Mouse (Mus musculus): ENCODE data around the gene Rpl19. TPM values are rescaled to one million over a fixed set of nuclear protein-coding genes. Genes with fewer than 3 reads are reported as not detected.

The Rpl19 gene
- 604 and 622 TPM in 2 replicates for total RNA-seq (2014; rRNA removed; ENCODE audit: low replicate concordance)
- polyA plus RNA-seq (2015; fragmentation: Nextera tagmentation; extraction: Ambion mirVana) = 588 TPM in 2 replicates

DNA sequence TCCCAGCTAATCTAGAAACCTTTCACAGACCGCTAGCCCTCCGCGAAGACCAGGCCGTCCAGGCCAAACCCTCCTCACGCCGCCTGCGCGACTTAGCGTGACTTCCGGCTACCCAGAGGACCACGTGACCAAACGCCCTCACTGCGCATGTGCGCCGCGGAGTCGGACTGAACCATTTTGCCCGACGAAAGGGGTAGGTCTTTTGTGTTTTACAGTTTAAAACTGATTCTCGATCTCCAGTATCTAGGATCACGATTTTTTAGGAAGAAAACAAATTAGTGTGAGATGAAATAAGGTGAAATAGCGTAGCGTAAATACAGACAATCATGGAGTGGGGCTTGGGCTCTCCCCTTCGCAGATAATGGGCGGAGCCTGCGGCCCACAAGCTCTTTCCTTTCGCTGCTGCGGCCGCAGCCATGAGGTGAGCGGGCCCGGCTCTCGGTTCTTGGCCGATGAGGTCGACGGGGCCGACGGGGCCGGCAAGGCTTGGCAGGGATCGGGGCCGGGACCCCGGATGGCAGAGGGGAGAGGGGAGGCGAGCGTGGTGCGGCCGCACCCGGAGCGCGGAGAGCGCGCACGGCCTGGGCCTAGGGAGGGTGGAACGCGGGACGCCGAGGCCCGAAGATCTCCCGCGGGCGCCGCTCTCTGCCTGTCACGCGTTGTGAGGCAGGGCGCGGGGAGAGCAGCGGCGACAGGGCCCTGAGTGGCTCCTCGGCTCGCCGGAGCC is at the start of gene Rpl19:
Gene Rpl19 (plus strand): TSS at position 141 of the 727 bp plus-strand sequence.
- peaks cover 32% of the 10 kb centered on the region for H3K36me3 ChIP-seq (replicated peaks; ENCODE audit: control insufficient read depth, insufficient read depth, low read length)
- no peaks in the 10 kb centered on the region for H3K9me3 ChIP-seq (replicated peaks; ENCODE audit: control insufficient read depth, low read length)
- peak within 1 kb of the TSS; percentile 85 for H3K4me3 ChIP-seq (ENCODE audit: low read depth, low read length)
- H3K27ac ChIP-seq (ENCODE audit: low read depth) = peak within 1 kb of the TSS; percentile 90
- peak; percentile 80 for DNase-seq (ENCODE audit: low spot score)
- WGBS = under 1% methylated on average over 65 of the region's 69 CpGs
- ATAC-seq (ENCODE audit: insufficient read depth, low read depth) = peak; percentile 81
- TF ChIP-seq CTCF (IDR thresholded peaks at IDR 0.05; ENCODE audit: low read depth) = no peak
- TF ChIP-seq EP300 (IDR thresholded peaks at IDR 0.05; ENCODE audit: low read depth) = peak; percentile 88
- peak within 1 kb of the TSS; percentile 77 for H3K4me2 ChIP-seq (ENCODE audit: low read depth, low read length)
- H3K4me1 ChIP-seq (ENCODE audit: control insufficient read depth, insufficient read depth) = peaks cover 10% of the 10 kb centered on the region
- peak within 1 kb of the TSS; percentile 98 for H3K9ac ChIP-seq (replicated peaks; ENCODE audit: low read depth, low read length)
- no peaks in the 10 kb centered on the region for H3K27me3 ChIP-seq (ENCODE audit: control insufficient read depth, insufficient read depth, low read length)

DNA sequence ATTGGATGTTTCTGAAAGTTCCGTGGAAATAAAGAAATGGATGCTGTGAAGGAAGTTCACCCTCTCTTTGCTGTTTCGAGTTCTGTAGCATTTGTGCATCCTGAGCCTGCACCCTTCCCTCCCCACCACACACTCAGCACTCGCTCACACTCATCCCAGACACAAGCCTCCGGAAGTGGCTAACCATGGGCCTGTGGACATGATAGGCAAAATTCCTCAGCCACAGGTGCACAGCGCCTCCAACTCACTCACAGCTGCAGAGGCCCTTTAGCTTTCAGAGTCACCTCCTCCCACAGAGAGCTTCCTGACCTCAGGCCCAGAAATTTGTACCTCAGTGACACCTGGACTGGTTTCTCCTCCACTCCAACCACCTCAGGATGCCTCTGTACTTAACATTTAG is 48.7 kb upstream of the Rpl19 start:
- Histone ChIP-seq H3K9me3 (replicated peaks; ENCODE audit: control insufficient read depth, low read length) (no peaks in the 10 kb centered on the region), H3K36me3 (replicated peaks; ENCODE audit: control insufficient read depth, insufficient read depth, low read length) (no peaks in the 10 kb centered on the region), H3K4me1 (ENCODE audit: control insufficient read depth, insufficient read depth) (no peaks in the 10 kb centered on the region), H3K9ac (replicated peaks; ENCODE audit: low read depth, low read length) (no peak overlapping the region), H3K4me2 (ENCODE audit: low read depth, low read length) (no peak overlapping the region), H3K4me3 (ENCODE audit: low read depth, low read length) (no peak overlapping the region), H3K27ac (ENCODE audit: low read depth) (no peak overlapping the region), H3K27me3 (ENCODE audit: control insufficient read depth, insufficient read depth, low read length) (no peaks in the 10 kb centered on the region)
- no peak for ATAC-seq (ENCODE audit: insufficient read depth, low read depth)
- 71% methylated on average over 5 of the region's 5 CpGs for WGBS
- DNase-seq (ENCODE audit: low spot score) = no peak
- TF ChIP-seq EP300 (IDR thresholded peaks at IDR 0.05; ENCODE audit: low read depth) (no peak), CTCF (IDR thresholded peaks at IDR 0.05; ENCODE audit: low read depth) (no peak)

DNA sequence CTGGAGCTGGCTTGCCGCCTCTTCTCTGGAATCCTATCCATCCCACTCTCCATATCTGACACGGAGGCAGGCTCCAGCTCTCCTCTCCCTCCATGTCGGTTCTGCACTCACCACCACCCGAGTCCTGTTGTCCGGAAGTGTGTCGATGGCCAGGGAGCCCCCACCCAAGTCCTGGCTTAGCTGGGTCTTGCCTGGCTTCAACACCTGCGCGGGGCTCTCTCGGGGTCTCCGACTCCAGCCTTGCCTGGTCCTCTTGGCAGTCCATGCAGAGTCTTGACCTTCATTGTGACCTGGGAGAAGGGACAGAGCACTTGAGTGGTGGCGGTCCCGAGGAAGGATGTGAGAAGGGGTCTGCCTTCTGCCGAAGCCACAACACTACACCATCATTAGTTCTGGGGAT is 48.1 kb upstream of the Rpl19 start:
- Histone ChIP-seq H3K27ac (ENCODE audit: low read depth) (no peak overlapping the region), H3K4me2 (ENCODE audit: low read depth, low read length) (no peak overlapping the region), H3K9me3 (replicated peaks; ENCODE audit: control insufficient read depth, low read length) (no peaks in the 10 kb centered on the region), H3K27me3 (ENCODE audit: control insufficient read depth, insufficient read depth, low read length) (no peaks in the 10 kb centered on the region), H3K9ac (replicated peaks; ENCODE audit: low read depth, low read length) (no peak overlapping the region), H3K4me1 (ENCODE audit: control insufficient read depth, insufficient read depth) (no peaks in the 10 kb centered on the region), H3K36me3 (replicated peaks; ENCODE audit: control insufficient read depth, insufficient read depth, low read length) (no peaks in the 10 kb centered on the region), H3K4me3 (ENCODE audit: low read depth, low read length) (no peak overlapping the region)
- ATAC-seq (ENCODE audit: insufficient read depth, low read depth) = no peak
- no peak for TF ChIP-seq EP300 (IDR thresholded peaks at IDR 0.05; ENCODE audit: low read depth)
- no peak for TF ChIP-seq CTCF (IDR thresholded peaks at IDR 0.05; ENCODE audit: low read depth)
- DNase-seq (ENCODE audit: low spot score) = no peak
- WGBS = 68% methylated on average over 13 of the region's 13 CpGs

DNA sequence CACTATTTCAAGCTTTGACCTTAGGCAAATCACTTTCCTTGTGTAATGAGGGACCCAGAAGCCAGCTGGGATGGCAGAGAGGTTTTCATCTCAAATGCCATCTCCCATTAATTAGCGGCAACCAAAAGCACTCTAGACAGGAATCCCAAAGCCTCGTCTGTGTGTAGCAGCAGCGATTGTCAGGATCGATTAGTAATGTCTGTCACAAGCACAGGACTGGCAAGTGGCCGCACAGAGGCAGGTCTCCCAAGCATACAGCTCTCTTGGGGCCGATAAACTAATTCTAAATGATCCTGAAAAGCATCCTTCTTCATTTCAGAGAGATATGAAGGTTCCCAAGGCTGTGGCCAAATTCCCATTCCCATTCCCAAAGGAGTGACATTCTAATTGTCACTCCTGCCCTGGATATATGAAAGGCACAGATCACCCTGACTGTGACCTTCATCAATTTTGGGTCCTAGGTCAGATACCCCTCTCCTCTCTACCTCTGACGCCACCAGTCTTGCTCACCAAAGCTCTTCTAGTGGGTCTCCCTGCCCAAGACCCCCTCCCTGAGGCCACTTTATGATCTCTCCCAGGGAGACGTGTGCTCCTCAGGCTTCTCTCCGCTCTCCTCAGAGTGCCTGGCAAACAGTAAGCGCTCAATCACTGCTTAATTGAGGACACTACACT is 46.5 kb upstream of the Rpl19 start:
- DNase-seq (ENCODE audit: low spot score) (no peak), ATAC-seq (ENCODE audit: insufficient read depth, low read depth) (no peak; the same call in 1 of the 2 replicates)
- WGBS = 62% methylated on average over 10 of the region's 10 CpGs
- Histone ChIP-seq H3K36me3 (replicated peaks; ENCODE audit: control insufficient read depth, insufficient read depth, low read length) (no peaks in the 10 kb centered on the region), H3K4me2 (ENCODE audit: low read depth, low read length) (no peak overlapping the region), H3K4me1 (ENCODE audit: control insufficient read depth, insufficient read depth) (no peaks in the 10 kb centered on the region), H3K27me3 (ENCODE audit: control insufficient read depth, insufficient read depth, low read length) (no peaks in the 10 kb centered on the region; the same call in 1 of the 2 replicates), H3K27ac (ENCODE audit: low read depth) (peak overlapping the region; percentile 50; the same call in 1 of the 2 replicates), H3K9ac (replicated peaks; ENCODE audit: low read depth, low read length) (no peak overlapping the region), H3K4me3 (ENCODE audit: low read depth, low read length) (no peak overlapping the region), H3K9me3 (replicated peaks; ENCODE audit: control insufficient read depth, low read length) (no peaks in the 10 kb centered on the region)
- no peak for TF ChIP-seq EP300 (IDR thresholded peaks at IDR 0.05; ENCODE audit: low read depth)
- TF ChIP-seq CTCF (IDR thresholded peaks at IDR 0.05; ENCODE audit: low read depth) = no peak

DNA sequence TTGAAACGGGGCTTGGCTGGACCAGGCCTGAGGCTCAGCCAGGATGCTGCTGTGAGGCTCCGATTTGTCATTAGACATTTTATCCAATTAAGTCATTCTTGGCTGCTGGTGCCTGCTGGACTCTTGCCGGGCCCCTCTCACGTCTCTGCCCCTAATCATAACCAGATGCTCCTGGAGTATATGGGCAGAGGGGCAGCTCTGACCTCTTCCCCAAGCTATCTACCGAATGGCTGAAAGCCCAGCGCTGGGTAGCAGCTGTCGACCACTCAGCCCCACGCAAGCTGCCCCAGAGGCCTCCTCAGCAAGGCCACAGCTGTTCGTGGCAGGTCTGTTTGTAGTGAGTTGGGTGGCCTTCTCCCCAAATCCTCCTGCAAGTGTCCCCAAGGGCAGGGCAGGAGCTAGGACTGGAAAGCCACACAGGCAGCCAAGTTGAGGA is 46.0 kb upstream of the Rpl19 start:
- 61% methylated on average over 9 of the region's 9 CpGs for WGBS
- Histone ChIP-seq H3K9ac (replicated peaks; ENCODE audit: low read depth, low read length) (no peak overlapping the region), H3K4me1 (ENCODE audit: control insufficient read depth, insufficient read depth) (no peaks in the 10 kb centered on the region), H3K36me3 (replicated peaks; ENCODE audit: control insufficient read depth, insufficient read depth, low read length) (no peaks in the 10 kb centered on the region), H3K4me3 (ENCODE audit: low read depth, low read length) (no peak overlapping the region), H3K27me3 (ENCODE audit: control insufficient read depth, insufficient read depth, low read length) (peaks cover 6% of the 10 kb centered on the region), H3K4me2 (ENCODE audit: low read depth, low read length) (no peak overlapping the region), H3K27ac (ENCODE audit: low read depth) (peak overlapping the region; percentile 50; the same call in 1 of the 2 replicates), H3K9me3 (replicated peaks; ENCODE audit: control insufficient read depth, low read length) (no peaks in the 10 kb centered on the region)
- TF ChIP-seq CTCF (IDR thresholded peaks at IDR 0.05; ENCODE audit: low read depth) (no peak), EP300 (IDR thresholded peaks at IDR 0.05; ENCODE audit: low read depth) (no peak)
- ATAC-seq (ENCODE audit: insufficient read depth, low read depth) (peak; percentile 49; the same call in 1 of the 2 replicates), DNase-seq (ENCODE audit: low spot score) (no peak)
